Mouse (Mus musculus) thymus, adult 2 months (tissue): ENCODE results near the gene Cxcl12. TPM values are rescaled to one million over a fixed set of nuclear protein-coding genes. Genes with fewer than 3 reads are reported as not detected.
A peak's percentile ranks its signal among the peaks of the same experiment; 100 is the strongest.

Experiments used
- DNase-seq: peaks from one replicate; pipeline ENCODE4 v3.0.0; 2021
- H3K27ac ChIP-seq: fragments of 200-500 bp; 2 replicates; pipeline ENCODE4 v1.5.1; 2012; ENCODE audit warnings: low read length, control low read depth; ENCODE audit not compliant: control insufficient read depth, insufficient read depth
- H3K27me3 ChIP-seq: fragments of 200-500 bp; 2 replicates; pipeline ENCODE4 v1.6.1; 2012; ENCODE audit warnings: mild to moderate bottlenecking, low read length, moderate library complexity, mixed read lengths; ENCODE audit not compliant: control insufficient read depth, insufficient read depth
- H3K36me3 ChIP-seq: fragments of 200-500 bp; 2 replicates; pipeline ENCODE4 v1.6.1; 2012; ENCODE audit warnings: mild to moderate bottlenecking, low read length, moderate library complexity; ENCODE audit not compliant: control insufficient read depth, insufficient read depth
- H3K4me1 ChIP-seq: fragments of 200-500 bp; replicated peaks from 2 replicates; pipeline ENCODE4 v1.6.1; 2012; ENCODE audit warnings: low read length; ENCODE audit not compliant: control insufficient read depth, insufficient read depth
- H3K4me3 ChIP-seq: fragments of 200-500 bp; 2 replicates; pipeline ENCODE4 v1.5.1; 2012; ENCODE audit warnings: mild to moderate bottlenecking, low read length, control low read depth, moderate library complexity; ENCODE audit not compliant: control insufficient read depth, insufficient read depth
- CTCF ChIP-seq: fragments of 200-500 bp; IDR thresholded peaks from 2 replicates; pipeline ENCODE4 v1.5.1; 2012; ENCODE audit warnings: mild to moderate bottlenecking, control low read depth, low read length, moderate library complexity, borderline replicate concordance; ENCODE audit not compliant: control insufficient read depth, poor library complexity, insufficient read depth; ENCODE audit errors: extremely low read depth
- POLR2A ChIP-seq: fragments of 200-500 bp; IDR thresholded peaks from 2 replicates; pipeline ENCODE4 v1.6.1; 2012; ENCODE audit warnings: mild to moderate bottlenecking, low read length, control low read depth, moderate library complexity; ENCODE audit not compliant: control insufficient read depth, poor library complexity, insufficient read depth; ENCODE audit errors: extremely low read depth
- WGBS: fragments of 180-500 bp; shearing (Covaris S2); methylation state at CpG from one replicate; pipeline ENCODE4 v1.1.7; 2018; 5-methylcytosine and 5-hydroxymethylcytosine counted together
- polyA plus RNA-seq: library from polyadenylated mRNA; depleted of rRNA; stranded (reverse); fragments of >200 nt; gene quantifications from 2 replicates; pipeline ENCODE4 v1.2.3, GENCODE M21; 2012

Cxcl12 gene
- polyA plus RNA-seq, 1 experiment: 311 TPM

DNA sequence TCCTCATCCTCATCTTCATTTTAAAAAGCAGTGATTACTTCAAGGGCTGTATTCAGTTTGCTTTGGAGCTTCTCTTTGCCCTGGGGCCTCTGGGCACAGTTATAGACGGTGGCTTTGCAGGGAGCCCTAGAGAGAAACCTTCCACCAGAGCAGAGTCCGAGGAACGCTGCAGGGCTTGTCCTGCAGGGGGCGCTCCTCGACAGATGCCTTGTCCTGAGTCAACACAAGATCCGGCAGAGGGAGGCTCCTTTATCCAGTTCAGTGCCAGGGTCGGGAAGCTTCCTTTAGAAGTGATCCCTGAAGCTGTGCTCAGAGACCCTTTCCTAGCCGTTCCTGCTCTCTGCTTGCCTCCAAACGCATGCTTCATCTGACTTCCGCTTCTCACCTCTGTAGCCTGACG is 5.5 kb downstream of the Cxcl12 start:
- TF ChIP-seq POLR2A: no peak
- peak; percentile 64 for TF ChIP-seq CTCF
- H3K4me3 ChIP-seq: no peak overlapping the region
- H3K27ac ChIP-seq: no peak overlapping the region
- no peaks in the 10 kb centered on the region for H3K4me1 ChIP-seq
- WGBS: 18% methylated on average over 11 of the region's 11 CpGs
- H3K27me3 ChIP-seq: peaks cover 4% of the 10 kb centered on the region; the same call in 1 of the 2 replicates
- no peaks in the 10 kb centered on the region for H3K36me3 ChIP-seq
- DNase-seq: peak; percentile 41

GRCm38 (mm10) chr6:117175113-117175793 is 6.9 kb downstream of the Cxcl12 start:
- no peak overlapping the region for H3K4me3 ChIP-seq
- H3K27me3 ChIP-seq: no peaks in the 10 kb centered on the region
- no peak for DNase-seq
- H3K27ac ChIP-seq: no peak overlapping the region
- WGBS: 51% methylated on average over 2 of the region's 2 CpGs
- TF ChIP-seq POLR2A (no peak), CTCF (no peak)
- H3K4me1 ChIP-seq: no peaks in the 10 kb centered on the region
- no peaks in the 10 kb centered on the region for H3K36me3 ChIP-seq

- no peaks in the 10 kb centered on the region for H3K36me3 ChIP-seq
- H3K27me3 ChIP-seq: no peaks in the 10 kb centered on the region
- no peaks in the 10 kb centered on the region for H3K4me1 ChIP-seq
- no peak overlapping the region for H3K27ac ChIP-seq
- no peak for TF ChIP-seq POLR2A
- no peak for TF ChIP-seq CTCF
- no peak for DNase-seq
- 44% methylated on average over 5 of the region's 5 CpGs for WGBS
- H3K4me3 ChIP-seq: no peak overlapping the region
Observed at GRCm38 (mm10) chr6:117176406-117176805, 8.1 kb downstream of the Cxcl12 start.

GRCm38 (mm10) chr6:117180303-117180702 is 12.0 kb downstream of the Cxcl12 start:
- no peaks in the 10 kb centered on the region for H3K36me3 ChIP-seq
- no peak overlapping the region for H3K27ac ChIP-seq
- H3K4me1 ChIP-seq: no peaks in the 10 kb centered on the region
- H3K4me3 ChIP-seq: no peak overlapping the region
- no peaks in the 10 kb centered on the region for H3K27me3 ChIP-seq
- TF ChIP-seq CTCF: no peak
- no peak for TF ChIP-seq POLR2A
- WGBS: 82% methylated on average over 6 of the region's 6 CpGs
- no peak for DNase-seq

DNA sequence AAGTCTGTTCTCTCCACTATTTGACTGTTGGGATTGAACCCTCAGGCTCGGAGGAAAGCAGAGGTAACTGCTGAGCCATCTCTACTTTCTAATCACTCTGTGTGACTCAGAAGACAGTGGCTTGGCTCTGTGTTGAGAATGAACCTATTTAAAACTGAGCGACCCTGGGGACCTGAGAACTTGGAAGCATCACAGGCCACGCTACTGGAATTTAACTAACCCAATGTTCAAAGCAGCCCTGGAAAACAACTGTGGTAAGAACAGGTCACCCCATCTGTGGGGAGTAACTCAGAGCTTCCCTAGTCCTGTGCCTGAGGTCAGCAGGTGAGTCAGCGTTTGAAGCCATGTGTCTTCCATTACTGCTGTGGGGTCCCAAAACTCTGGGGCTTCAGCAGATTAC is 17.0 kb downstream of the Cxcl12 start:
- no peaks in the 10 kb centered on the region for H3K4me1 ChIP-seq
- no peak overlapping the region for H3K4me3 ChIP-seq
- no peaks in the 10 kb centered on the region for H3K36me3 ChIP-seq
- H3K27me3 ChIP-seq: no peaks in the 10 kb centered on the region
- TF ChIP-seq CTCF: no peak
- no peak for TF ChIP-seq POLR2A
- no peak for DNase-seq
- H3K27ac ChIP-seq: no peak overlapping the region
- 78% methylated on average over 4 of the region's 4 CpGs for WGBS

DNA sequence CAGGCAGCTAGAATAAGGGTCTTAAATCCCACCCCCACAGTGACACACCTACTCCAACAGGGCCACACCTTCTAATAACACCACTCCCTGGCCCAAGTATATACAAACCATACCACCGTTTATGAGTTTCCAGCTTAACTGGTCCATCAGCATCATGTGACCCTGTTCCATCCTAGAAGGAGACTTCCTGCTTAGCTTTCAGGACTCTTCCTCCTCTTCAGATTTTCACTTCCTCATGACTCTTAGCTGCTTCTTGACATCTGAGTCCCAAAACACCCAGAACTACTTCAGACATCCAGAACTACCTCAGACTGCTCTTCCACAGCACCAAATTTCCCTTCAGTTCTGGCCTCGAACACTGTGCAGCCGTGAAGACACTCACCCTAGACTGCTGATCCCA is 22.1 kb downstream of the Cxcl12 start:
- TF ChIP-seq POLR2A (no peak), CTCF (no peak)
- no peak for DNase-seq
- H3K4me1 ChIP-seq: no peaks in the 10 kb centered on the region
- H3K27me3 ChIP-seq: no peaks in the 10 kb centered on the region
- no peak overlapping the region for H3K27ac ChIP-seq
- WGBS: 82% methylated on average over 3 of the region's 3 CpGs
- H3K36me3 ChIP-seq: no peaks in the 10 kb centered on the region
- H3K4me3 ChIP-seq: no peak overlapping the region

- H3K4me3 ChIP-seq: no peak overlapping the region
- H3K4me1 ChIP-seq: no peaks in the 10 kb centered on the region
- H3K27ac ChIP-seq: no peak overlapping the region
- no peaks in the 10 kb centered on the region for H3K36me3 ChIP-seq
- no peak for DNase-seq
- no peaks in the 10 kb centered on the region for H3K27me3 ChIP-seq
- no peak for TF ChIP-seq POLR2A
- TF ChIP-seq CTCF: no peak
- WGBS: 96% methylated on average over 6 of the region's 6 CpGs
Observed at GRCm38 (mm10) chr6:117191741-117192140, 23.4 kb downstream of the Cxcl12 start.
